Mouse (Mus musculus) small intestine, adult 2 months (tissue): ENCODE data around the gene Cdc34.

Source experiments
- CTCF ChIP-seq: fragments of 200-500 bp; IDR thresholded peaks from 2 replicates; pipeline ENCODE4 v1.5.1; 2012; ENCODE audit warnings: low read depth, mild to moderate bottlenecking, control low read depth, inconsistent platforms, low read length, moderate library complexity, mixed read lengths; ENCODE audit not compliant: insufficient replicate concordance, insufficient read length; ENCODE audit errors: extremely low read depth
- POLR2A ChIP-seq: fragments of 200-500 bp; IDR thresholded peaks from 2 replicates; pipeline ENCODE4 v1.6.1; 2012; ENCODE audit warnings: low read depth, mild to moderate bottlenecking, control low read depth, inconsistent platforms, low read length, moderate library complexity

DNA sequence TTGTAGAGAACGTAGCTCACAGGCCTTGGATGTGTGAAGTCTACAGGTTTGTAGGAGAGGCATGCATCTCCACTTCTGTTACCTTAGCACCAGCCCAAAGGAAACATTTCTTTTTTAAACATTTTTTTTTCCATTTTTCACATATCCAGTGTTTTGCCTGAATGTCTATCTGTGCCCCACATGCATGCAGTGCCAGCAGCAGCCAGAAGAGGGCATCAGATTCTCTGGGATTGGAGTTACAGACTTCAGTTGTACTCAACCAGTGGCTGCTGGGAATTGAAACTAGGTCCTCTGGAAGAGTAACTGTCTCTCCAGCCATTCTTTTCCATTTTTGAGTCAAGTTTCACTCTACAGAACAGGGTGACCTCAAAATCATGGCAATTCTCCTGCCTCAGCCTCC is 50.5 kb downstream of the Cdc34 start:
- TF ChIP-seq CTCF (peak; percentile 64; the same call in 1 of the 2 replicates), POLR2A (no peak)
